Mouse (Mus musculus): ENCODE data around the gene Pde4b. TPM values are rescaled to one million over a fixed set of nuclear protein-coding genes. Genes with fewer than 3 reads are reported as not detected.

Pde4b gene
- polyA plus RNA-seq, 1 experiment from 2014 or later, result 14.5 TPM

GRCm38 (mm10) chr4:102582165-102582749, 494.9 kb downstream of the Pde4b start:
- 90% methylated on average over 8 of the region's 8 CpGs for WGBS
- H3K4me1 ChIP-seq, result peaks cover 10% of the 10 kb centered on the region; the same call in 1 of the 2 replicates
- H3K27ac ChIP-seq, result no peak overlapping the region
- no peaks in the 10 kb centered on the region for H3K9me3 ChIP-seq (replicated peaks)
- H3K4me3 ChIP-seq, result no peak overlapping the region
- H3K4me2 ChIP-seq, result no peak overlapping the region
- H3K36me3 ChIP-seq (ENCODE audit: poor library complexity, severe bottlenecking), result no peaks in the 10 kb centered on the region
- no peak overlapping the region for H3K9ac ChIP-seq
- H3K27me3 ChIP-seq, result no peaks in the 10 kb centered on the region
- no peak for ATAC-seq

DNA sequence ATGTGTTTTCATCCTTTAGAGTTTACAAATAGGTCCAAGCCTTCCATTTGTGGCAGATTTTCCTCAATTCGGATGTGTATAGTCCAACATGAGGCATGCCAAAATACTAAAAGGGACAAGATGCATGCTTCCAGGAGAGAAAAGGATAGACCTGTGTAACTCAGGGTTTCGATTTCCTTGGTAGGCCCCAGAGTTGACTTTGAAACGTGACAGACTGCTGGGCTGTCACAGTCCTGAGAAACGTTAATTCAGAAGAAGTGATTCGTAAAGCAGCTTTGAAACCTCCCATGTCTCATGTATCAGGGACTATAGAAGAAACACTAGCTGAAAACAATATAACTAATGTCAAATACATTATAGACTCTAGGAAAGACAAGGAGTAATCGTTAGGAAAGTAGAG, 495.6 kb downstream of the Pde4b start:
- no peak for ATAC-seq
- Histone ChIP-seq H3K9ac (no peak overlapping the region), H3K36me3 (ENCODE audit: poor library complexity, severe bottlenecking) (no peaks in the 10 kb centered on the region), H3K4me3 (no peak overlapping the region), H3K27me3 (no peaks in the 10 kb centered on the region), H3K4me2 (no peak overlapping the region), H3K27ac (no peak overlapping the region), H3K4me1 (peaks cover 10% of the 10 kb centered on the region; the same call in 1 of the 2 replicates), H3K9me3 (replicated peaks) (no peaks in the 10 kb centered on the region)
- WGBS, result 76% methylated on average over 6 of the region's 6 CpGs

- WGBS, result 84% methylated on average over 3 of the region's 3 CpGs
- no peak for ATAC-seq
- Histone ChIP-seq H3K36me3 (ENCODE audit: poor library complexity, severe bottlenecking) (no peaks in the 10 kb centered on the region), H3K27me3 (no peaks in the 10 kb centered on the region), H3K27ac (no peak overlapping the region), H3K4me2 (no peak overlapping the region), H3K9me3 (replicated peaks) (no peaks in the 10 kb centered on the region), H3K4me3 (no peak overlapping the region), H3K4me1 (peaks cover 14% of the 10 kb centered on the region), H3K9ac (no peak overlapping the region)
Measured at GRCm38 (mm10) chr4:102583469-102583868, 496.1 kb downstream of the Pde4b start.

DNA sequence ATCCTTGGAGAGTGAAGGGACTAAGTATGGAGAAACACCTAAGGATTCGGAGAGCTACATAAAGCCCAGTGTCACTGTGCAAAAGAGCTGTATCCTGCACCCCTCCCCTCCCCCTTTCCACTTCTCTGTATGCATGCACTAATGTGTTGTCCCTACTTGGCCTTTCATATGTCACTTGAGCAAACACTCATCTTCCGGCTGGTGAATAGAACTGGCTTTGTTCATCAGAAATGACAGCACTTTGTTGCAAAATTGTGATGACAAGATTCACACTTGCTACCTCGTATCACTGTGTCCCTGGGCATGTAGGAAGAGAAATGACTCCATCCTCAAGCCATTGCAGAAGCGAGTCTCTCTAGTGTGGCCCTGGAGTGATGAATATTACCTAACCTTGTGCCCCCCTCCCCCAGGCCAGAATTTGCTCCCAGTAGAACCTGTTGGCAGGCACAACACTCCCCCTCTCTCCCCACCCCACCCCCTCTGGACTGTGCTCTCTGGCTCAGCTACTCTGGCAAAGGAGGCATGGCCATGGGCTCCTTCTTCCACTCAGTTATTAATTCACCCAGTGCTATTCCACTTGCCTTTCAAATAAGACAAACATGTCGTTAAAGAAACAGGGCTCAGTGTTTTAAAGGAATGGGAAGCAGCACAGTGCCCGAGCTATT, 497.4 kb downstream of the Pde4b start:
- Histone ChIP-seq H3K27ac (no peak overlapping the region), H3K4me1 (peaks cover 26% of the 10 kb centered on the region), H3K4me2 (no peak overlapping the region), H3K36me3 (ENCODE audit: poor library complexity, severe bottlenecking) (no peaks in the 10 kb centered on the region), H3K9ac (no peak overlapping the region), H3K9me3 (replicated peaks) (no peaks in the 10 kb centered on the region), H3K27me3 (no peaks in the 10 kb centered on the region), H3K4me3 (no peak overlapping the region)
- 0 out of 2 replicates have a peak, but pooled peaks have one; percentile 52 for ATAC-seq
- WGBS, result 45% methylated on average over 6 of the region's 6 CpGs

DNA sequence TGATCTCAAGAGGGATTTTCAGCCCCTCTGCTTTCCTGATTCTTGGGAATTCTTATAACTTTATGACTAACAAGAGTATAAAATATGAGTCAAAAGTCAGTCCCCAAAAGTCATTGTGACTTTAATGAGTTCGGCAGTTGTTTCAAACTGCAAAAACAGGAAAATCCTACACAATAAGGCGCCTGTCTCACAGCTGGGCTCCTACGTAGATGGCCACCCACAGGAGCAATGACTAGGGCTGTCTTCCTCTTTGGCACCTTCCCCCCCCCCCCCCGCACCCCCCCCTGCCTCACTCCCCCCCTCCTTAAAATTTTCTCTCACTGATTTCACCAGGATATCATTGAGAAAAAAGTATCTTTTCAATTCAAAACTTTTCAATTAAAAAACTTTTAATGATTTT, 498.2 kb downstream of the Pde4b start:
- Histone ChIP-seq H3K36me3 (ENCODE audit: poor library complexity, severe bottlenecking) (no peaks in the 10 kb centered on the region), H3K27ac (no peak overlapping the region), H3K4me2 (no peak overlapping the region), H3K9me3 (replicated peaks) (no peaks in the 10 kb centered on the region), H3K4me1 (peaks cover 30% of the 10 kb centered on the region), H3K4me3 (no peak overlapping the region), H3K9ac (no peak overlapping the region), H3K27me3 (no peaks in the 10 kb centered on the region)
- ATAC-seq, result no peak
- WGBS, result 38% methylated on average over 4 of the region's 4 CpGs

- no peaks in the 10 kb centered on the region for H3K9me3 ChIP-seq (replicated peaks)
- WGBS, result 91% methylated on average over 3 of the region's 3 CpGs
- H3K27me3 ChIP-seq, result no peaks in the 10 kb centered on the region
- no peak overlapping the region for H3K4me3 ChIP-seq
- peaks cover 43% of the 10 kb centered on the region for H3K4me1 ChIP-seq
- ATAC-seq, result no peak
- no peaks in the 10 kb centered on the region for H3K36me3 ChIP-seq (ENCODE audit: poor library complexity, severe bottlenecking)
- no peak overlapping the region for H3K27ac ChIP-seq
- no peak overlapping the region for H3K9ac ChIP-seq
- no peak overlapping the region for H3K4me2 ChIP-seq
Measured at GRCm38 (mm10) chr4:102586787-102587186, 499.4 kb downstream of the Pde4b start.

GRCm38 (mm10) chr4:102588668-102589455, 501.5 kb downstream of the Pde4b start:
- H3K4me1 ChIP-seq, result peaks cover 57% of the 10 kb centered on the region
- WGBS, result 14% methylated on average over 12 of the region's 12 CpGs
- peak; percentile 70 for ATAC-seq

GRCm38 (mm10) chr4:102589537-102590031, 502.2 kb downstream of the Pde4b start:
- ATAC-seq, result peak; percentile 65
- WGBS, result under 1% methylated on average over 9 of the region's 9 CpGs
- Histone ChIP-seq H3K36me3 (ENCODE audit: poor library complexity, severe bottlenecking) (no peaks in the 10 kb centered on the region), H3K27me3 (no peaks in the 10 kb centered on the region), H3K27ac (peak overlapping the region; percentile 60), H3K9ac (peak overlapping the region; percentile 54), H3K4me2 (peak overlapping the region; percentile 57), H3K4me3 (peak overlapping the region; percentile 27), H3K4me1 (peaks cover 55% of the 10 kb centered on the region), H3K9me3 (replicated peaks) (no peaks in the 10 kb centered on the region)

More at GRCm38 (mm10) chr4:102588668-102589455, 501.5 kb downstream of the Pde4b start:
- H3K4me2 ChIP-seq, result peak overlapping the region; percentile 57
- H3K27ac ChIP-seq, result peak overlapping the region; percentile 60
- peak overlapping the region; percentile 54 for H3K9ac ChIP-seq
- no peaks in the 10 kb centered on the region for H3K36me3 ChIP-seq (ENCODE audit: poor library complexity, severe bottlenecking)
- peak overlapping the region; percentile 27 for H3K4me3 ChIP-seq
- H3K9me3 ChIP-seq (replicated peaks), result no peaks in the 10 kb centered on the region
- no peaks in the 10 kb centered on the region for H3K27me3 ChIP-seq

DNA sequence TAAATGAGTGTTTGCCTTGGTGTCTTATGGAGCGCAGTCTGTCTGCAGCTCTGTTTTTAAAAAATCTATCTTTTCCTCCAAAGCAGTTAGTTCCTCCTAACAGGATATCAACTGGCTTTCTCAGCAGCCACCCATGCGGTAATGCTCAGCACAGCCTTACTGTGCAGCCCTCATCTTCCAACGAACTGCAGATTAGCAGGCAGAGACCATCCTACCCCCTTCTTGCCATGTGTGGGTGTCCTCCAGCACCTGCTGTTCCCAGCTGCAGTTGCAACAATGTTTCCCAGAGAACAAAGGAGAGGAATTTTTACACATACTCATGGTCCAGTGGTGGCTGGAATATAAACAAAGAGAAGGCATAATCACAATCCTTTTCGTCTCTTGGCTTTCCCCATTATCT, 504.5 kb downstream of the Pde4b start:
- Histone ChIP-seq H3K4me3 (no peak overlapping the region), H3K27ac (no peak overlapping the region), H3K4me2 (peak overlapping the region; percentile 27), H3K27me3 (no peaks in the 10 kb centered on the region), H3K4me1 (peaks cover 47% of the 10 kb centered on the region), H3K9me3 (replicated peaks) (no peaks in the 10 kb centered on the region), H3K36me3 (ENCODE audit: poor library complexity, severe bottlenecking) (peaks cover 4% of the 10 kb centered on the region; the same call in 1 of the 2 replicates), H3K9ac (no peak overlapping the region)
- WGBS, result 30% methylated on average over 4 of the region's 4 CpGs
- ATAC-seq, result peak; percentile 48; the same call in 1 of the 2 replicates

DNA sequence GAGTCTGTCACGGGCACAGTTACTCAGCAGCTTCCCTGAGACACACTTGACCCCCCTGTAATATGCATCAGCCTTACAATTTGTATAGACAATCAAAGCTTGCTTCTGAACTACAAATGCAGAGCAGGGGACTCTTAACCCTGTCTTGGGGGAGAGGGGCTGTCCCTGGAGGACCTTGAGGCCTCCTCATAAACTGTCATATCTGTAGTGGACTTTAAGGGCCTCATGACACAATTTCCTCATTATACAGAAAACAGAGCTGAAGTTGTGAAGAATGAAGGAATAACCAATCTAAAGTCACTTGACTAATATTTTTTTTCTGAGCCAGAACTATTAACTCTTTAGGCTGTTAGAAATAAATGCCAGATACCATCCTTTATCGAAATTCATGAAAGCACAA, 505.2 kb downstream of the Pde4b start:
- Histone ChIP-seq H3K4me1 (peaks cover 47% of the 10 kb centered on the region), H3K4me3 (no peak overlapping the region), H3K27me3 (no peaks in the 10 kb centered on the region), H3K9ac (no peak overlapping the region), H3K27ac (no peak overlapping the region), H3K36me3 (ENCODE audit: poor library complexity, severe bottlenecking) (peaks cover 4% of the 10 kb centered on the region; the same call in 1 of the 2 replicates), H3K4me2 (0 out of 2 replicates have a peak overlapping the region, but pooled peaks have one; percentile 27), H3K9me3 (replicated peaks) (no peaks in the 10 kb centered on the region)
- ATAC-seq, result no peak
- 54% methylated on average over 2 of the region's 2 CpGs for WGBS

DNA sequence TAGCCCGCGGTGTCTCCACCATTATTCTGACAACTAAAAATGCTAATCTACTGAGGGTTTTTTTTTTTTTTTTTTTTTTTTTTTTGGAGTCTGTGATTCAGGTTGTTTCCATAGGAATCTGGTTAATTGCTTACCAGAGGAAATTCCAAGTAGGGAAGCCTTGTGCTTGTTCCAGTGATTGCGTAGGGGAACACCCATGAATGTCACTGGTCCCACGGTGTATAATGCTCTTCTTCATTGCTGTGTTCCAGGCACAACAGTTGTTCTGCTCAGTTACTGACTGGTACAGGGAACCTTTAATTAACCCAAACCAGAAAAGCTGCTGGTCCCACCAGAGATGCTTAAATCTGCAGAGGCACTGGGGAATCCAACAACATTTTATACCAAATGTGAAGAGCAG, 506.3 kb downstream of the Pde4b start:
- 45% methylated on average over 4 of the region's 4 CpGs for WGBS
- Histone ChIP-seq H3K4me2 (no peak overlapping the region), H3K36me3 (ENCODE audit: poor library complexity, severe bottlenecking) (peaks cover 4% of the 10 kb centered on the region; the same call in 1 of the 2 replicates), H3K27me3 (no peaks in the 10 kb centered on the region), H3K4me3 (no peak overlapping the region), H3K4me1 (peaks cover 43% of the 10 kb centered on the region), H3K9ac (no peak overlapping the region), H3K27ac (no peak overlapping the region), H3K9me3 (replicated peaks) (no peaks in the 10 kb centered on the region)
- ATAC-seq, result no peak

- 89% methylated on average over 3 of the region's 3 CpGs for WGBS
- no peak overlapping the region for H3K4me2 ChIP-seq
- no peak overlapping the region for H3K9ac ChIP-seq
- no peaks in the 10 kb centered on the region for H3K27me3 ChIP-seq
- ATAC-seq, result no peak
- H3K27ac ChIP-seq, result no peak overlapping the region
- H3K36me3 ChIP-seq (ENCODE audit: poor library complexity, severe bottlenecking), result peaks cover 7% of the 10 kb centered on the region; the same call in 1 of the 2 replicates
- peaks cover 34% of the 10 kb centered on the region for H3K4me1 ChIP-seq
- H3K4me3 ChIP-seq, result no peak overlapping the region
- no peaks in the 10 kb centered on the region for H3K9me3 ChIP-seq (replicated peaks)
Measured at GRCm38 (mm10) chr4:102594506-102594905, 507.2 kb downstream of the Pde4b start.

Data from forebrain, embryonic 13.5 days (tissue).